Mouse (Mus musculus) heart, embryonic 15.5 days (tissue): ENCODE data around the gene Elmo2. TPM values are rescaled to one million over a fixed set of nuclear protein-coding genes. Genes with fewer than 3 reads are reported as not detected.

Experiments
- ATAC-seq: fragments of 200-750 bp; cut with Nextera tagmentation; replicated peaks from 2 replicates; pipeline ENCODE4 v1.8.0; 2017; ENCODE audit warnings: low read depth, moderate TSS enrichment; ENCODE audit not compliant: insufficient number of reproducible peaks, insufficient read depth, low FRiP score
- H3K27ac ChIP-seq: fragments of 300-500 bp; sonication (generic); 2 replicates; pipeline ENCODE4 v1.5.1; 2015; ENCODE audit warnings: mild to moderate bottlenecking, inconsistent platforms
- H3K27me3 ChIP-seq: fragments of 300-500 bp; sonication (generic); 2 replicates; pipeline ENCODE4 v1.6.1; 2015; ENCODE audit warnings: inconsistent platforms
- H3K36me3 ChIP-seq: fragments of 300-500 bp; sonication (generic); 2 replicates; pipeline ENCODE4 v1.6.1; 2015; ENCODE audit warnings: mild to moderate bottlenecking, inconsistent platforms
- H3K4me1 ChIP-seq: fragments of 300-500 bp; sonication (generic); replicated peaks from 2 replicates; pipeline ENCODE4 v1.6.1; 2015; ENCODE audit warnings: inconsistent platforms
- H3K4me2 ChIP-seq: fragments of 300-500 bp; sonication (generic); 2 replicates; pipeline ENCODE4 v1.6.1; 2015; ENCODE audit warnings: inconsistent platforms, mild to moderate bottlenecking, moderate library complexity
- H3K4me3 ChIP-seq: fragments of 300-500 bp; sonication (generic); 2 replicates; pipeline ENCODE4 v1.5.1; 2015; ENCODE audit warnings: mild to moderate bottlenecking, inconsistent platforms
- H3K9ac ChIP-seq: fragments of 300-500 bp; sonication (generic); 2 replicates; pipeline ENCODE4 v1.6.1; 2015; ENCODE audit warnings: mild to moderate bottlenecking, inconsistent platforms
- H3K9me3 ChIP-seq: fragments of 300-500 bp; sonication (generic); replicated peaks from 2 replicates; pipeline ENCODE4 v1.6.1; 2016; ENCODE audit warnings: inconsistent platforms
- WGBS: fragments of 180-500 bp; shearing (Covaris S2); methylation state at CpG from one replicate; pipeline ENCODE4 v1.1.7; 2015; ENCODE audit warnings: mixed read lengths; 5-methylcytosine and 5-hydroxymethylcytosine counted together
- polyA plus RNA-seq: library from polyadenylated mRNA; unstranded; fragments of >200 nt; fragmentation: Nextera tagmentation; extraction: Ambion mirVana; gene quantifications from 2 replicates; pipeline ENCODE4 v1.2.1, GENCODE M21; 2015

Gene Elmo2
- polyA plus RNA-seq, 1 experiment from 2014 or later, result 33.8 TPM

DNA sequence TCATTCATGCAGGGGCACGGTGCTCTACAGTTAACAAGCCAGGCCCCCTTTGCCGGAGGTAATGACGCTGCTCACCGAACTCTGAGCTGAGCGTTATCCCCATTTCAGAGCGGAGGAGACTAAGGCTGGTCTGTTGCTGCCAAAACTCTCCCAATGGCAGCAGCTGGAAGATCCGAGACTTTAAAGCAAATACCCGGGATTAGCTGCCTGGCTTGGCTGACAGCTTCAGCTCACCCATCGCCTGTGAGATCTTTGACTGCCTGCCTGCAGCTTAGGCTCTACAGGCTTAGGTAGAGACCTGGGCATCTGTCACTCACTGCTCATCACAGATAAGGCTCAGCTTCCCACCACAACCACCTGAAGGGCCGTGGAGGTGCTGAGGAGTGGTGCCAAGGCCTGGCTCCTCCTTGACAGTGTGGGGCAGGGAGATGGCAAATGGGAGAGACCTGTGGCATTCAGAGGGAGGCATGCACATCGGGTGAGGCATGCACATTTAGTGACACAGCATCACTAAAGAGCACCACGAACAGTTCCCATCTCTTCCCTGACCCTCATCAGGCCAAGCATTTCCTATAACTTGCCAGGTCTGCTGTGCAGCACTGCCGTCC lies 15.4 kb downstream of the Elmo2 start:
- ATAC-seq, result no peak
- Histone ChIP-seq H3K9ac (no peak overlapping the region), H3K4me2 (no peak overlapping the region), H3K4me1 (no peaks in the 10 kb centered on the region), H3K9me3 (no peaks in the 10 kb centered on the region), H3K36me3 (peaks cover 47% of the 10 kb centered on the region), H3K27ac (no peak overlapping the region), H3K27me3 (no peaks in the 10 kb centered on the region), H3K4me3 (no peak overlapping the region)
- WGBS, result 73% methylated on average over 13 of the region's 13 CpGs

- Histone ChIP-seq H3K9ac (no peak overlapping the region), H3K4me3 (no peak overlapping the region), H3K36me3 (peaks cover 48% of the 10 kb centered on the region), H3K27ac (no peak overlapping the region), H3K4me2 (no peak overlapping the region), H3K9me3 (no peaks in the 10 kb centered on the region), H3K27me3 (no peaks in the 10 kb centered on the region), H3K4me1 (no peaks in the 10 kb centered on the region)
- WGBS, result 81% methylated on average over 6 of the region's 6 CpGs
- ATAC-seq, result no peak
These were observed 18.5 kb downstream of the Elmo2 start for GRCm38 (mm10) chr2:165307801-165308200.

- Histone ChIP-seq H3K36me3 (peaks cover 41% of the 10 kb centered on the region), H3K9ac (no peak overlapping the region), H3K27ac (no peak overlapping the region), H3K27me3 (no peaks in the 10 kb centered on the region), H3K4me2 (no peak overlapping the region), H3K9me3 (no peaks in the 10 kb centered on the region), H3K4me1 (no peaks in the 10 kb centered on the region), H3K4me3 (no peak overlapping the region)
- 88% methylated on average over 8 of the region's 8 CpGs for WGBS
- no peak for ATAC-seq
These were observed 20.8 kb downstream of the Elmo2 start for GRCm38 (mm10) chr2:165305438-165305837.

DNA sequence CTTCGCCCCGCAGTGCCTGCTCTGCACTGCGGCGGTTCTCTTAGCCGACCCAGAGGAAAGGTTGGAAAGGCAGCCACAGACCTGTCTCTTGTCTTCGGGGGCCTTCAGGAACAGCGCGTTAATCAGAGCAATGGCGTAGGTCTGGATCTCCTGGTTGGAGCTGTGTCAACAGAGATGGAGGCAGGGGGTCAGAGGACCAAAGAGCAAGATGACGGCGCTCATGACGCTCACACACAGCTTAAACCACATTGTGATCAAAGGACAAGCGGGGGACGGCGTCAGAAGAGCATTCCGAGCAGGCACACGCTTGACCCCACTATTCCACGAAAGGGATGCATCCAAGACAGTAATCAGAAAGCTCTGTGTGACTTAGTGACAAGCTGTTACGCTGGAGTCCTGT lies 21.5 kb downstream of the Elmo2 start:
- Histone ChIP-seq H3K36me3 (peaks cover 41% of the 10 kb centered on the region), H3K9ac (no peak overlapping the region), H3K9me3 (no peaks in the 10 kb centered on the region), H3K4me1 (no peaks in the 10 kb centered on the region), H3K4me3 (no peak overlapping the region), H3K27me3 (no peaks in the 10 kb centered on the region), H3K27ac (no peak overlapping the region), H3K4me2 (no peak overlapping the region)
- 85% methylated on average over 19 of the region's 19 CpGs for WGBS
- ATAC-seq, result no peak

- no peak overlapping the region for H3K4me2 ChIP-seq
- whole genome bisulfite sequencing, result 94% methylated on average over 6 of the region's 6 CpGs
These were observed 22.8 kb downstream of the Elmo2 start for GRCm38 (mm10) chr2:165303354-165304012.

GRCm38 (mm10) chr2:165301409-165301808 lies 24.9 kb downstream of the Elmo2 start:
- Histone ChIP-seq H3K4me1 (no peaks in the 10 kb centered on the region), H3K36me3 (peaks cover 50% of the 10 kb centered on the region), H3K4me3 (no peak overlapping the region), H3K9ac (no peak overlapping the region), H3K9me3 (no peaks in the 10 kb centered on the region), H3K27ac (no peak overlapping the region), H3K27me3 (no peaks in the 10 kb centered on the region), H3K4me2 (no peak overlapping the region)
- no peak for ATAC-seq
- 64% methylated on average over 3 of the region's 3 CpGs for WGBS

More at GRCm38 (mm10) chr2:165303354-165304012, 22.8 kb downstream of the Elmo2 start:
- no peaks in the 10 kb centered on the region for H3K4me1 ChIP-seq
- H3K27ac ChIP-seq, result no peak overlapping the region
- no peak overlapping the region for H3K4me3 ChIP-seq
- no peak overlapping the region for H3K9ac ChIP-seq
- ATAC-seq, result no peak
- H3K36me3 ChIP-seq, result peaks cover 41% of the 10 kb centered on the region
- no peaks in the 10 kb centered on the region for H3K27me3 ChIP-seq
- H3K9me3 ChIP-seq, result no peaks in the 10 kb centered on the region

GRCm38 (mm10) chr2:165300885-165301284 lies 25.4 kb downstream of the Elmo2 start:
- no peak for ATAC-seq
- no peak overlapping the region for H3K27ac ChIP-seq
- 81% methylated on average over 6 of the region's 6 CpGs for WGBS
- H3K36me3 ChIP-seq, result peaks cover 54% of the 10 kb centered on the region
- H3K4me2 ChIP-seq, result no peak overlapping the region
- H3K9ac ChIP-seq, result no peak overlapping the region
- H3K4me1 ChIP-seq, result no peaks in the 10 kb centered on the region
- H3K27me3 ChIP-seq, result no peaks in the 10 kb centered on the region
- H3K9me3 ChIP-seq, result no peaks in the 10 kb centered on the region
- H3K4me3 ChIP-seq, result no peak overlapping the region

- Histone ChIP-seq H3K27me3 (no peaks in the 10 kb centered on the region), H3K9me3 (no peaks in the 10 kb centered on the region), H3K4me3 (no peak overlapping the region), H3K27ac (no peak overlapping the region), H3K4me2 (no peak overlapping the region), H3K36me3 (peaks cover 58% of the 10 kb centered on the region), H3K9ac (no peak overlapping the region), H3K4me1 (no peaks in the 10 kb centered on the region)
- WGBS, result 82% methylated on average over 8 of the region's 8 CpGs
- ATAC-seq, result no peak
These were observed 25.9 kb downstream of the Elmo2 start for GRCm38 (mm10) chr2:165300424-165300823.

- Histone ChIP-seq H3K9ac (no peak overlapping the region), H3K4me2 (no peak overlapping the region), H3K9me3 (no peaks in the 10 kb centered on the region), H3K4me3 (no peak overlapping the region), H3K36me3 (peaks cover 53% of the 10 kb centered on the region), H3K4me1 (no peaks in the 10 kb centered on the region), H3K27ac (no peak overlapping the region), H3K27me3 (no peaks in the 10 kb centered on the region)
- WGBS, result 92% methylated on average over 11 of the region's 11 CpGs
- ATAC-seq, result no peak
These were observed 28.9 kb downstream of the Elmo2 start for GRCm38 (mm10) chr2:165297429-165297828.

DNA sequence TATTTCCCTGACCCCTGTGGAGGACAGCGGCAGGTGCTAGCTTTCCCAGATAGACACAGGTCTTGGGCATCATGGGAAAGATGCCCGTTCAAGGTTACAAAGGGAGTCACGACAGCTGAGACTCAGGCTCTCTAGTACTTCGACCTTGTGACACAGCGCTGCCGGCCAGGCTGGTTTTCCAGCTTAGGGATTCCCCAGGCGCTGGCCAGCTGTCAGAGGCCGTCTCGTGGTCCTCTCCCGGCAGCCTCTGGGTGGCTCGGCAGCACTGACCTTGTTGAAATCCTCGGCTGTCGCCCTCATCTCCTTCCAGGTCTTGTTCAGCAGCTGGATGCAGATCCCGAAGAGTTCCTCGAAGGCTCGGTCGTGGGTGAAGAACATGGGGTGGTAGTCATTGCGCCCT lies 29.7 kb downstream of the Elmo2 start:
- no peaks in the 10 kb centered on the region for H3K27me3 ChIP-seq
- WGBS, result 78% methylated on average over 18 of the region's 18 CpGs
- ATAC-seq, result no peak
- no peak overlapping the region for H3K9ac ChIP-seq
- no peaks in the 10 kb centered on the region for H3K9me3 ChIP-seq
- no peaks in the 10 kb centered on the region for H3K4me1 ChIP-seq
- H3K27ac ChIP-seq, result no peak overlapping the region
- peaks cover 56% of the 10 kb centered on the region for H3K36me3 ChIP-seq
- H3K4me3 ChIP-seq, result no peak overlapping the region
- H3K4me2 ChIP-seq, result no peak overlapping the region

DNA sequence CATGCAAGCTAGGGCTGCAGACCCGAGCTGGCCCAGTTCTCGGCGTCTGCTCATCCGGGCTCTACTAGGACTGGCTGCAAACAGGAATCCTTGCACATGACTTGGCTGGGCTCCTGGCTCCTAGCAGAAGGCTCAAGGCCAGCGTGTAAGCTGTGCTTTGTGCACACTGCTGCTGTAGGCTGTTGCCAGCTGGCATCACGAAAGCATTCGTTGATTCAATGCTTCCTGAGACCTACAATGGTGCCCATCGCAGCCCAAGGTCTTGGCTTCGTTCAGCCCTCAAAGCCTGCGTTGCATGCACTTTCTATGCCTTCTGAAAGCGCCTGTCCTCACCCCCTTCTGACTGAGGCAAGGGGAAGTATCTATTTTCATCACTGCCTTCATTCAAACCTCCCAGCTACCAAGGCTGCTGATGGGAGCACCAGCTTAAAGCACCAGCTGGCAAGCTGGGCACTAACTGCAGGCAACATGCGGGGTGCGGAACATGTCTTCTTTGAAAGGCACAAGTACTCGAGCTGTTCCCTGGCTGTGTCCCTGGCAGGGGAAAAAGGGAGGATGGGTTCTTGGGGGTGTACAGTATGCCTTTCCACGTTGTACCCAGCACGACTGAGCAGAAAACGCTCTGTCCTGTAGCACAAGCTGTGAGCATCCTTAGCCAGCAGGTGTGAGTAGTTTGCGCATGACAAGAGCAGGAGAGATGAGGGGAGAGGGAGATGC lies 37.8 kb downstream of the Elmo2 start:
- peak overlapping the region; percentile 94 for H3K4me2 ChIP-seq
- peaks cover 20% of the 10 kb centered on the region for H3K4me1 ChIP-seq
- H3K27ac ChIP-seq, result peak overlapping the region; percentile 71
- peak overlapping the region; percentile 70; the same call in 1 of the 2 replicates for H3K9ac ChIP-seq
- H3K27me3 ChIP-seq, result no peaks in the 10 kb centered on the region
- ATAC-seq, result peak; percentile 48
- 54% methylated on average over 18 of the region's 18 CpGs for WGBS
- H3K4me3 ChIP-seq, result peak overlapping the region; percentile 71
- no peaks in the 10 kb centered on the region for H3K9me3 ChIP-seq
- peaks cover 28% of the 10 kb centered on the region for H3K36me3 ChIP-seq
